Mouse (Mus musculus) heart, postnatal 0 days (tissue): ENCODE data around the gene Pde4dip.

ENCODE experiments used
- CTCF ChIP-seq: IDR thresholded peaks from 2 replicates; pipeline ENCODE4 v1.5.1; 2016; ENCODE audit warnings: antibody characterized with exemption, control low read depth, low read depth
- EP300 ChIP-seq: IDR thresholded peaks from 2 replicates; pipeline ENCODE4 v1.6.1; 2016; ENCODE audit warnings: antibody characterized with exemption, low read depth

- no peak for TF ChIP-seq CTCF
- TF ChIP-seq EP300: no peak
These were observed 189.4 kb downstream of the Pde4dip start for GRCm38 (mm10) chr3:97699061-97699460.
